Mouse (Mus musculus): ENCODE results near the gene Nphs1. TPM values are rescaled to one million over a fixed set of nuclear protein-coding genes. Genes with fewer than 3 reads are reported as not detected.

The Nphs1 gene
- polyA plus RNA-seq, 1 experiment, result 1.8 TPM

DNA sequence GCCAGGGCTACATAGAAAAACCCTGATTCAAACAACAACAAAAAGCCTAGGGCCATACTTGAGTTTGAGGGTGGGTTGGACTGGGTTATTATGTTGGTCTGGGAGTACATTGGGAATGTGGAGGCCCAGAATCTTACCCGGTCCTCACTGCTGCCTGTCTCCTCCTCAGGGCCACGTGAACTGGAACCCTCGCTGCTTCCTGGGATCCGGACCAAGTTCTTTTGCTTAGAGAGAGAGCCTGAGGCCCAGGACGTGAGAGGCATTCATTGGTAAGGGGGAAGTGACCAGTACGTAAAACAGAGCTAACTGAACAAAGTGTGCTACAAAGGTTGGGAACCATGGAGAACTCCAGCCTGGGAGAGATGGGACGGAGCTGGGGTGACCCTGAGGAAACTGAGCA is 7.9 kb upstream of the Nphs1 start:
- 75% methylated on average over 7 of the region's 7 CpGs for WGBS
- TF ChIP-seq CTCF (IDR thresholded peaks at IDR 0.05; ENCODE audit: extremely low read depth, insufficient read depth, insufficient read length, insufficient replicate concordance) (no peak), POLR2A (IDR thresholded peaks at IDR 0.05; ENCODE audit: low read depth, low read length) (no peak)
- H3K36me3 ChIP-seq (ENCODE audit: control insufficient read depth, insufficient read depth, low read length), result no peaks in the 10 kb centered on the region
- peaks cover 9% of the 10 kb centered on the region; the same call in 1 of the 2 replicates for H3K27me3 ChIP-seq (ENCODE audit: control insufficient read depth, insufficient read depth, low read length)
- DNase-seq (ENCODE audit: low read depth in 1 of 2, low spot score in 2 of 2), result no peak
- no peak overlapping the region for H3K27ac ChIP-seq (ENCODE audit: insufficient read depth, low read length)
- H3K4me3 ChIP-seq (ENCODE audit: extremely low read depth, insufficient read depth, insufficient read length), result no peak overlapping the region
- peaks cover 8% of the 10 kb centered on the region for H3K4me1 ChIP-seq (ENCODE audit: control insufficient read depth, insufficient read depth, insufficient read length)

DNA sequence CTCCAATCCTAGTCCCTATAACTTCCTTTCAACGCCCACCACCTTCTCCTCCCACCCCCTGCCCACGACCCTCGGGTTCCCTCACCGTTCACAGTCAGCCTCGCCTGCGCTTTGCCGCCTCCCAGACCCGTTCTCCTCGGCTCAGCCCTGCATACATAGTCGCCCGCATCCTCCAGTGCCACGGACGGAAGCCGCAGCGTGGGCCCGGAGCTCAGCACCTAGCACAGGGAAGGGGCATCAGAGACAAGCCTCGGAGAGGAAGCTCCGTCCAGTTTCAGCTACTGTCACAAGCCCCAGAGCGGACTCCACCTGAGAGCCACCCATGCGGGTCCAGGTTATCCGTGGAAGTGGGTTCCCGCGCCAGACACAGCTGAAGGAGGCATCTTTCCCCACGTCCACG is 4.8 kb upstream of the Nphs1 start:
- TF ChIP-seq POLR2A (IDR thresholded peaks at IDR 0.05; ENCODE audit: low read depth, low read length) (no peak), CTCF (IDR thresholded peaks at IDR 0.05; ENCODE audit: extremely low read depth, insufficient read depth, insufficient read length, insufficient replicate concordance) (no peak)
- Histone ChIP-seq H3K27ac (ENCODE audit: insufficient read depth, low read length) (no peak overlapping the region), H3K27me3 (ENCODE audit: control insufficient read depth, insufficient read depth, low read length) (peaks cover 20% of the 10 kb centered on the region), H3K4me3 (ENCODE audit: extremely low read depth, insufficient read depth, insufficient read length) (no peak overlapping the region), H3K4me1 (ENCODE audit: control insufficient read depth, insufficient read depth, insufficient read length) (peaks cover 8% of the 10 kb centered on the region; the same call in 1 of the 2 replicates), H3K36me3 (ENCODE audit: control insufficient read depth, insufficient read depth, low read length) (no peaks in the 10 kb centered on the region)
- no peak for DNase-seq (ENCODE audit: low read depth in 1 of 2, low spot score in 2 of 2)
- WGBS, result 12% methylated on average over 25 of the region's 25 CpGs

DNA sequence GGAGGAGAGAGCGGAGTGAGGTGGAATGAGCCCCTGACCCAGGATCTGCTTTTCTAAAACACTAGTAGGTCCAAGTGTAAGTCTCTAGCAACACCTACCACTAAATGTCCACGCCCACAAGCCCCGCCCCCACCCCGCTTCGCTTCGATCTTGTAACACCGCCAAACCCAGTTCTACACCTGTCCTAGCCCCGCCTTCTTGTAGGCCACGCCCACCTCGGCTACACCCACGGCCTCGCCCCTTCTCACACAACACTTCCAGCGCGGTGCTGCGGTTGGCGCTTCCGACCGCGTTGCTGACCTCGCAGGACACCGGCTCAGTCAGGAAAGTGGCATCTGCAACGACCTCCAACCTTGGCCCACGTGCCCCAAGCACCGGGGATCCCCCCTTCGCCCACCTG is 4.3 kb upstream of the Nphs1 start:
- no peak for TF ChIP-seq CTCF (IDR thresholded peaks at IDR 0.05; ENCODE audit: extremely low read depth, insufficient read depth, insufficient read length, insufficient replicate concordance)
- no peak for TF ChIP-seq POLR2A (IDR thresholded peaks at IDR 0.05; ENCODE audit: low read depth, low read length)
- Histone ChIP-seq H3K4me1 (ENCODE audit: control insufficient read depth, insufficient read depth, insufficient read length) (peaks cover 8% of the 10 kb centered on the region; the same call in 1 of the 2 replicates), H3K4me3 (ENCODE audit: extremely low read depth, insufficient read depth, insufficient read length) (no peak overlapping the region), H3K36me3 (ENCODE audit: control insufficient read depth, insufficient read depth, low read length) (no peaks in the 10 kb centered on the region), H3K27ac (ENCODE audit: insufficient read depth, low read length) (no peak overlapping the region), H3K27me3 (ENCODE audit: control insufficient read depth, insufficient read depth, low read length) (peaks cover 20% of the 10 kb centered on the region)
- DNase-seq (ENCODE audit: low read depth in 1 of 2, low spot score in 2 of 2), result peak in 1 of 2 experiments; percentile 39
- WGBS, result 2% methylated on average over 24 of the region's 25 CpGs

DNA sequence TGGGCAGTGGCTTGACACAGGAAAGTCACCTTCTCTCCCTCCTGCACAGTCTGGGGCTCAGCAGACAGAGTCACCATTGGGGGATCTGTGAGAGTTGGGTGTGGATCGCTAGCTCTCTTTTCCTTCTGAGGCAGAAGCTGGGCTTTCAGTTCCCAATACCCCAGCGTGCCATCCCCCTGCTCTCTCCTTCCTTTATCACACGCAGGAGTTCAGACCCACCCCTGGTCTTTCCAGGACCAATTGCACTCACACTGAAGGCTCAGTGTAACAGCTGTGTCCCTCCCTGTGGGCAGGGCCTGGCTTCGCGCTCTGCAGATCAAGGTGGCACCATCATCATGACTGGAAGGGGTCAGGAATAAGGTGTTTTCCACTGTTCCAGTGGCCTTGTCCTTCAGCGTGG is 3.9 kb upstream of the Nphs1 start:
- Histone ChIP-seq H3K27me3 (ENCODE audit: control insufficient read depth, insufficient read depth, low read length) (peaks cover 20% of the 10 kb centered on the region), H3K36me3 (ENCODE audit: control insufficient read depth, insufficient read depth, low read length) (no peaks in the 10 kb centered on the region), H3K4me3 (ENCODE audit: extremely low read depth, insufficient read depth, insufficient read length) (no peak overlapping the region)

DNA sequence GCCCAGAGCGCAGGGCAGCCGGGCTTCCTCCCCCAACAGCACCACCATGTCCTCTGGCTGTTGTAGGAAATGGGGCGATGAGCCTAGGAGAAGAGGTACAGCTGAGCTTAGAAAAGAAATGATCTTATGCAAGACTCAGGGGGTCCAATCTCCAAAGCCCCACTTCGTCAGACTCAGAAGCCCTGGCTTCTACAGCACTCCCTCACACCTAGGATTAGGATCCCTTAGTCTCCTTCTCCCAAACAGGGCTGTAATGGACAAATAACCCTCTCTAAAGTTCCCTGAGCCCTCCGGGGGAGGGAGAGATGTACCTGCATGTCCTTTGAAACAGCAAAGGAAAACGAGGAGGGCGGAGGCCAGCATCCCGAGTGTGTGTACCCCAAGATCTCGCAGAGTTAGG is 1.6 kb upstream of the Nphs1 start:
- no peak for DNase-seq (ENCODE audit: low read depth in 1 of 2, low spot score in 2 of 2)
- H3K36me3 ChIP-seq (ENCODE audit: control insufficient read depth, insufficient read depth, low read length), result no peaks in the 10 kb centered on the region
- H3K4me3 ChIP-seq (ENCODE audit: extremely low read depth, insufficient read depth, insufficient read length), result no peak overlapping the region
- H3K4me1 ChIP-seq (ENCODE audit: control insufficient read depth, insufficient read depth, insufficient read length), result peaks cover 8% of the 10 kb centered on the region; the same call in 1 of the 2 replicates
- peaks cover 22% of the 10 kb centered on the region for H3K27me3 ChIP-seq (ENCODE audit: control insufficient read depth, insufficient read depth, low read length)
- H3K27ac ChIP-seq (ENCODE audit: insufficient read depth, low read length), result no peak overlapping the region
- TF ChIP-seq CTCF (IDR thresholded peaks at IDR 0.05; ENCODE audit: extremely low read depth, insufficient read depth, insufficient read length, insufficient replicate concordance), result no peak
- no peak for TF ChIP-seq POLR2A (IDR thresholded peaks at IDR 0.05; ENCODE audit: low read depth, low read length)
- WGBS, result 7% methylated on average over 9 of the region's 9 CpGs

More for the DNA sequence above, 3.9 kb upstream of the Nphs1 start:
- no peak overlapping the region for H3K27ac ChIP-seq (ENCODE audit: insufficient read depth, low read length)
- peaks cover 8% of the 10 kb centered on the region; the same call in 1 of the 2 replicates for H3K4me1 ChIP-seq (ENCODE audit: control insufficient read depth, insufficient read depth, insufficient read length)
- TF ChIP-seq CTCF (IDR thresholded peaks at IDR 0.05; ENCODE audit: extremely low read depth, insufficient read depth, insufficient read length, insufficient replicate concordance), result no peak
- TF ChIP-seq POLR2A (IDR thresholded peaks at IDR 0.05; ENCODE audit: low read depth, low read length), result no peak
- DNase-seq (ENCODE audit: low read depth in 1 of 2, low spot score in 2 of 2), result no peak
- 10% methylated on average over 6 of the region's 6 CpGs for WGBS

DNA sequence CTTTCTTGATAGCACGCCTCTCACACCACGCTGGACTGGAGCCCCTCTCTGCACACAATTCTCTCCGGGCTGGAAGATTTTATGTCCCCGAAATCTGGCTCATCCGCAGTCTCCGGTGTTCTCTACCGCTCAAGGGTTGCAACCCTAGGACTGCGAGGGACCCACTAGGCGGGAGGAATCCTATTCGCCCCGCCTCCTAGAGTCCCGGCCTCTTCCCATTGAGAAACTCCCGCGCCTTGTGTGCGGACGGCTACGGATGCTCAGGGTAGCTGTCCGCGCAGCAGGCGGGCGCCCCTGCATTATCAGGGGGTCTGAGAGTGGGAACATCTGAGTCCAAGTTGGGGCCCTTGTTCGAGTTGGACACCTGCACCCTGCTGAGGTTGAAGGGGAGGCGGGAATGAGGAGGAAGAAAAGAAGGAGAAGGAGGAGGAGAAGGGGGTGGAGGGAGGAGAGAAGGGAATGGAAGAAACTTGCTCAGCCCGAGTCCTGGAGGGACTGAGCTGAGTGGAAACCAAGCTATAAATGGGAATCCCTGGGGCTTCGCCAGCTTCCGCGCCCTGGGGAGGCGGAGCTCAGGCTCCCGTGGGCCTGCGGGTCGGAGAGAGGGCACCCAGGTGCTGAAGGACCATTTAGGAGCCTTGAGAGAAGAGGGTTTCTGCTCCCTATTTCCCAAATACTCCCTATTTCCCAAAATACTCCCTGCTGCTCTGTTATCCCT is 1.0 kb upstream of the Nphs1 start:
- H3K4me3 ChIP-seq (ENCODE audit: extremely low read depth, insufficient read depth, insufficient read length), result no peak overlapping the region
- H3K4me1 ChIP-seq (ENCODE audit: control insufficient read depth, insufficient read depth, insufficient read length), result peaks cover 8% of the 10 kb centered on the region; the same call in 1 of the 2 replicates
- no peak for DNase-seq (ENCODE audit: low read depth in 1 of 2, low spot score in 2 of 2)
- 5% methylated on average over 31 of the region's 31 CpGs for WGBS
- TF ChIP-seq POLR2A (IDR thresholded peaks at IDR 0.05; ENCODE audit: low read depth, low read length), result no peak
- no peak for TF ChIP-seq CTCF (IDR thresholded peaks at IDR 0.05; ENCODE audit: extremely low read depth, insufficient read depth, insufficient read length, insufficient replicate concordance)
- H3K27ac ChIP-seq (ENCODE audit: insufficient read depth, low read length), result no peak overlapping the region
- H3K27me3 ChIP-seq (ENCODE audit: control insufficient read depth, insufficient read depth, low read length), result peaks cover 22% of the 10 kb centered on the region
- no peaks in the 10 kb centered on the region for H3K36me3 ChIP-seq (ENCODE audit: control insufficient read depth, insufficient read depth, low read length)

DNA sequence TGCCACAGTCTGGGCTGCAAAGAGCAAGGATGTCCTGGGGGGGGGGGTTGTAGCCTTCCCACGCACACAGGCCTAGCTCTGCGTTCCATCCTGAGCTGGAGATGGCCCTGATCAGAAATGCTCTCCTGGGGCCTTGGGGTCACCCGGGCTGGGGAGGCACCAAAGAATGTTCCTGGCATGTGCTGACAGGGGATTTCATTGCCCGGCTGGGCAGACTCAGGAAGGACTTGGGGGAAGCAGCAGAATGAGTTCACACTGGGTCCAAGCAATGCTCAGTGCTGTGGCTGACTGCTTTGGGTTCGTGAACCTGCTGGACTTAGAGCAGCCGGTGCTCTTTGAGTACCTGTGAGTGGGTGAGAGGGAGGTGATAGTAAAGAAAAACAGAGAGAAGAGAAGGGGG is 1.4 kb downstream of the Nphs1 start:
- Histone ChIP-seq H3K27ac (ENCODE audit: insufficient read depth, low read length) (no peak overlapping the region), H3K27me3 (ENCODE audit: control insufficient read depth, insufficient read depth, low read length) (peaks cover 18% of the 10 kb centered on the region), H3K4me3 (ENCODE audit: extremely low read depth, insufficient read depth, insufficient read length) (no peak overlapping the region), H3K36me3 (ENCODE audit: control insufficient read depth, insufficient read depth, low read length) (no peaks in the 10 kb centered on the region), H3K4me1 (ENCODE audit: control insufficient read depth, insufficient read depth, insufficient read length) (no peaks in the 10 kb centered on the region)
- 50% methylated on average over 6 of the region's 6 CpGs for WGBS
- no peak for DNase-seq (ENCODE audit: low read depth in 1 of 2, low spot score in 2 of 2)
- TF ChIP-seq POLR2A (IDR thresholded peaks at IDR 0.05; ENCODE audit: low read depth, low read length), result no peak
